Mouse (Mus musculus) C3H10T1/2 (cell line): ENCODE results near the gene Luc7l. TPM values are rescaled to one million over a fixed set of nuclear protein-coding genes. Genes with fewer than 3 reads are reported as not detected.

Experiments used
- polyA plus RNA-seq, 2 experiments: library from polyadenylated mRNA; unstranded; fragments of >200 nt; fragmentation: generic; extraction: Trizol; gene quantifications; one replicate each; pipeline ENCODE4 v1.2.1; 2012; ENCODE audit warnings: missing spikeins in 2 of 2

Luc7l gene
- 10 to 100 TPM; 21.1 to 35.8 TPM for polyA plus RNA-seq

DNA sequence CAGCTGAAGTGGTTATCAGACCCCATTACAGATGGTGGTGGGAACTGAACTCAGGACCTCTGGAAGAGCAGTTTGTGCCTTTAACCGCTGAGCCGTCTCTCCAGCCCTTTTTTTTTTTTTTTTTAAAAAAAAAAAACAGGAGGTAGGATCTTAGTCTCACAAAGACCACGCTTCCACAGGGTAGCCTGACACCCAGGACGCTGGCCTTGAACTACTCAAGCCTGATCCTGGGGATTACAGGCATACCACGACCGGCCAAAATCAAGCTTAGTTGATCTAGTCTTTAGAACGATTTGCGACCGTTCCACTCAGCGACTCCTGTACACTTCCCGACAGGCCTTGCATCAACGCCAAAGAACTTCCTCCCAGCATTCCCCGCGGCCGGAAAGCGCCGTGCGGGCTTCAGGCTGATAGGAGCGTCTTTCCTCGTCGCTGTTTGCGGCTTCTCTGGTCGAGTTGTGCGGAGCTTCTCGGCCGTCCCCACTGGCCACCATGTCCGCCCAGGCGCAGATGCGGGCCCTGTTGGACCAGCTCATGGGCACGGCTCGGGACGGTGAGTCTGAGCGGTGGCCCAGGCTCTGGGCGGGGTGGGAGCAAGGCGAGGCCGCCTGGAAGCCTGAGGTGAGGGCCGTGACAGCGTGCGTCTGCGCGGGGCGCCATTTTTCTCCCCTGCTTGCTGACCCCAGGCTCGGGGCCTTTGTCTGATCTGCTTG is at the start of gene Luc7l:
Luc7l (plus strand) TSS at position 358 of the 713 bp plus-strand sequence.

DNA sequence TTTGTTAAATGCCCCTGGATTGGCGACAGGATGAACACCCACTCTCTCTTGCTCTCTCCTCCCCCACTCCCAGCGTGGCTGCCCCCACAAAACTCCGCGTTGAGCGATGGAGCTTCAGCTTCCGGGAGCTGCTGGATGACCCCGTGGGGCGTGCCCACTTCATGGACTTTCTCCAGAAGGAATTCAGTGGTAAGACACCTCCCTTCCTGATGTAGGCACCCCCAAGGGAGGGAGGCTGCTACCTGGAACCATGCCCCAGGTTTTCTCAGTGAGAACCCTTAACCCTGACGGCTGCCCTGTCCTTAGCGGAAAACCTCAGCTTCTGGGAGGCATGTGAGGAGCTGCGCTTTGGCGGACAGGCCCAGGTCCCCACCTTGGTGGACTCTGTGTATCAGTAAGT is 45.0 kb upstream of the Luc7l start, which contains the start of gene Arhgdig:
Arhgdig (minus strand) TSS at position 101 of the 400 bp plus-strand sequence.

DNA sequence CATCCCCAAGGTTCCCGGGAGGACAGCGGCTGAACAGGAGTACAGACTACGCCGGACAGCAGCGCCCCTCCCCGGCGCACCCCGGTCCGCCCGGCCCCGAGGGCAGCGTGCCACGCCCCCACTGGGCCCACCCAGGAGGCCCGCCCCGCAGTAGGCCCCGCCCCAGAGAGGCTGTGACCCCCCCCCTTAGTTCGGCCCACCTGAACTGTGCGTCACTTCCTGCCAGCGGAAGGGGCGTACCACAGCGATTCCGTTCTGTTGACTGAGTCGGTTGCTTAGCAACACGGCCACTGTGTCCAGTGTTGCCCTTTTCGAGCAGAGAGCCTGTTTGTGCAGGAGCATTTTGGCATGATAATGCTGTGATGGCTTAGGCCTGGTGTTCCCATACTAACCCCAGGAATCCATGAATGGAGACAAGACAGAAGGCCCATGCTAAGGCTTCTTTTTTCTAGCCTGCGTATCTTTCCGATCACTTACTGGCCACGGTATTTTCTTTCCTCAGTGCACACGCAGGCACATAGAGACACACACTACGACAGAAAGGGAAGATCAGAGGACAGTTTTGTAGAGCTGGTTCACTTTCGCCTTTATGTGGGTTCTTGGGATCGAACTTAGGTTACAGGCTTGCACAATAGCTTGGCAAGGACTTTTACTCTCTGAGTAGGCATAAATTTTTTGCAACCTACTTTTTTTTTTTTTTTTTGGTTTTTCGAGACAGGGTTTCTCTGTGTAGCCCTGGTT is 8.4 kb upstream of the Luc7l start, which contains the start of gene Fam234a:
Fam234a (minus strand) TSS at position 142 of the 741 bp plus-strand sequence.

Other genes starting within 250 kb of the Luc7l start
- 10 to 100 TPM in 1 of 2 experiments, 1 to 10 TPM in 1; 6.5 to 26.0 TPM for gene Rab11fip3, start 183.3 kb upstream of the Luc7l start, polyA plus RNA-seq
- gene Decr2, start 162.6 kb upstream of the Luc7l start, polyA plus RNA-seq = 10 to 100 TPM in 1 of 2 experiments, 1 to 10 TPM in 1; 1.2 to 18.9 TPM
- 10 to 100 TPM; 49.6 to 54.8 TPM for gene Nme4, start 157.3 kb upstream of the Luc7l start, polyA plus RNA-seq
- gene Tmem8, start 139.6 kb upstream of the Luc7l start, polyA plus RNA-seq = 10 to 100 TPM in 1 of 2 experiments, 1 to 10 TPM in 1; 3.2 to 11.1 TPM
- gene Mrpl28, start 129.4 kb upstream of the Luc7l start, polyA plus RNA-seq = 100 to 1,000 TPM; 206 to 383 TPM
- gene Axin1, start 114.2 kb upstream of the Luc7l start, polyA plus RNA-seq = 10 to 100 TPM; 19.2 to 34.4 TPM
- not detected for gene Pdia2, start 53.8 kb upstream of the Luc7l start, polyA plus RNA-seq
- under 1 TPM; 0.01 to 0.46 TPM for gene Rgs11, start 49.9 kb upstream of the Luc7l start, polyA plus RNA-seq
- 1 to 10 TPM in 1 of 2 experiments, under 1 TPM in 1; 0.91 to 5.9 TPM for gene Arhgdig, start 45.1 kb upstream of the Luc7l start, polyA plus RNA-seq
- 10 to 100 TPM; 36.2 to 94.1 TPM for gene Fam234a, start 8.7 kb upstream of the Luc7l start, polyA plus RNA-seq
- 1 to 10 TPM in 1 of 2 experiments, under 1 TPM in 1; 0.76 to 4.9 TPM for gene Neurl1b, start 161.9 kb downstream of the Luc7l start, polyA plus RNA-seq